Mouse (Mus musculus): ENCODE data around the gene Rab29. TPM values are rescaled to one million over a fixed set of nuclear protein-coding genes. Genes with fewer than 3 reads are reported as not detected.
"Not testable (repeated sequence)": the region's sequence is repeated elsewhere in the genome, so short reads cannot be mapped to it uniquely, and the experiment has no call there.

The Rab29 gene
- 22.1 and 23.5 TPM in 2 replicates for total RNA-seq (2012; rRNA removed)
- polyA plus RNA-seq (2012; ENCODE audit: insufficient read depth in 1 of 2, insufficient read length in 2 of 2, low read depth in 1 of 2, low replicate concordance in 2 of 2, missing spikeins in 1 of 2) = 10 to 100 TPM in 1 of 2 experiments, not detected in 1; 26.3 TPM

DNA sequence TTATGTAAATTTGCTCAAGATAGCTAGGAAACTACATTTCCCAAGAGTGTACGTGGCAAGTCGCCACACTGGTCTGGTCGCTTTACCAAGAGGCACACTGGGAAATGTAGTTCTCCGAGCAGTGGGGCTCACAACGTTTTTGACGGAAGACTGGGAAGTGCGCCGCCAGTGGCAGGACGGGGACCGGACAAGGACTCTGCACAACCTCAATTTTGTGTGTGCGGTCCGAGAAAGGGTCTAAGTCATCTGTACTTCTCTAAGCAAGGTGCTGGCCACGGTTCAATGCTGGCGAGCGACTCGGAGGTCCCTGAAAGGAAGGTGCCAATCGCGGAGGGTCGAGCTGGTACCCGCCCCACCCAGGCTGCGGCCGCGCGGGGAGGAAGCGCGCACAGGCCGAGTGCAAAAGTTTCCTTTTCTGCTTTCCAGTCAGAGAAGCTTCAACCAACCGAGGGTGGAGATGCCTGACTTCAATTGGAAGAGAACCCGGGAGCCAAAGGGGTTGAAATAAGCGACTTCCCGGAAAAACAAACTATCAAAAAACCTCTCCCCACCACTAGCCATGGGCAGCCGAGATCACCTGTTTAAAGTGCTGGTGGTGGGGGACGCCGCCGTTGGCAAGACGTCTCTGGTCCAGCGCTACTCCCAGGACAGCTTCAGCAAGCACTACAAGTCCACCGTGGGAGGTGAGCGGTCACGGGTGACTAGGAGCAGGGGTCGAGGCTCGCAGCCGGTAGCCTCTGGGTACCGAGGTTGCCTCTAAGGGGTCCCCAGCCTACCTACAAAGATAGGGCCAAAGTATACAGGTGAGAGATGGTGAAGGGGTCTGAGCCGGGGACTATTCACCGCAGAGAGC, at the start of gene Rab29:
TSS of gene Rab29 (plus strand) at position 132 of the 853 bp plus-strand sequence.
- peaks cover 0 to 1% of the 10 kb centered on the region in 2 experiments; a peak in 1 of 4 replicates for H3K27me3 ChIP-seq (ENCODE audit: control insufficient read depth in 1 of 2, insufficient read depth in 2 of 2, low read length in 2 of 2)
- H3K9ac ChIP-seq (ENCODE audit: control insufficient read depth, low read depth, low read length, poor library complexity, severe bottlenecking) = peak within 1 kb of the TSS; percentile 87
- peak within 1 kb of the TSS; percentile 80 for H3K27ac ChIP-seq (ENCODE audit: control insufficient read depth, low read depth, low read length)
- peak within 1 kb of the TSS; percentile 60 to 97 for H3K4me3 ChIP-seq (ENCODE audit: control insufficient read depth in 1 of 2, insufficient read depth in 1 of 2, low read depth in 2 of 2, low read length in 2 of 2)
- peaks cover 0 to 8% of the 10 kb centered on the region in 2 experiments; a peak in 2 of 4 replicates for H3K36me3 ChIP-seq (ENCODE audit: control insufficient read depth in 1 of 2, insufficient read depth in 2 of 2, low read length in 2 of 2)
- DNase-seq (ENCODE audit: low read depth, low spot score) = peak; percentile 98
- peaks cover 0 to 10% of the 10 kb centered on the region in 2 experiments; a peak in 3 of 4 replicates for H3K4me1 ChIP-seq (ENCODE audit: control insufficient read depth in 1 of 2, insufficient read depth in 2 of 2, low read length in 2 of 2)
- peaks cover 9% of the 10 kb centered on the region for H3K79me2 ChIP-seq (ENCODE audit: control insufficient read depth, insufficient read depth, low read length, poor library complexity)
- no peaks in the 10 kb centered on the region for H3K9me3 ChIP-seq (replicated peaks; ENCODE audit: insufficient read depth, low read length)
- TF ChIP-seq E2F4 (IDR thresholded peaks at IDR 0.05; ENCODE audit: borderline replicate concordance, low read depth, low read length) (no peak), SIN3A (IDR thresholded peaks at IDR 0.05; ENCODE audit: low read length) (no peak), ZNF384 (IDR thresholded peaks at IDR 0.05; ENCODE audit: low read depth, low read length) (no peak), POLR2A (IDR thresholded peaks at IDR 0.05; ENCODE audit: control insufficient read depth in 1 of 2, insufficient read depth in 1 of 2, low read depth in 1 of 2, low read length in 2 of 2, poor library complexity in 1 of 2) (no peak), ZMIZ1 (IDR thresholded peaks at IDR 0.05; ENCODE audit: low read depth, low read length) (0 out of 2 replicates have a peak, but pooled peaks have one; percentile 24), ETS1 (IDR thresholded peaks at IDR 0.05; ENCODE audit: low read depth, low read length) (no peak), MAZ (IDR thresholded peaks at IDR 0.05; ENCODE audit: low read depth, low read length) (peak; percentile 62; the same call in 1 of the 2 replicates), BHLHE40 (IDR thresholded peaks at IDR 0.05; ENCODE audit: borderline replicate concordance, low read depth, low read length) (no peak), SMC3 (IDR thresholded peaks at IDR 0.05; ENCODE audit: low read depth, low read length) (no peak), MYC (IDR thresholded peaks at IDR 0.05; ENCODE audit: low read depth, low read length) (no peak), UBTF (IDR thresholded peaks at IDR 0.05; ENCODE audit: borderline replicate concordance, insufficient read depth, low read depth, low read length) (0 out of 2 replicates have a peak, but pooled peaks have one; percentile 30), TBP (IDR thresholded peaks at IDR 0.05; ENCODE audit: low read depth, low read length) (no peak), RCOR1 (IDR thresholded peaks at IDR 0.05; ENCODE audit: low read depth, low read length) (no peak), ZKSCAN1 (IDR thresholded peaks at IDR 0.05; ENCODE audit: low read depth, low read length) (no peak), JUND (IDR thresholded peaks at IDR 0.05; ENCODE audit: low read depth, low read length) (no peak), TAL1 (IDR thresholded peaks at IDR 0.05; ENCODE audit: low read length) (no peak), TCF12 (IDR thresholded peaks at IDR 0.05; ENCODE audit: low read depth, low read length) (no peak), CTCF (IDR thresholded peaks at IDR 0.05 in 2 of 3, conservative IDR thresholded peaks at IDR 0.05 in 1 of 3; ENCODE audit: control insufficient read depth in 1 of 3, insufficient read depth in 1 of 3, low read depth in 2 of 3, low read length in 3 of 3, poor library complexity in 1 of 3, severe bottlenecking in 1 of 3) (peak; percentile 84 to 90 (median 86)), NELFE (IDR thresholded peaks at IDR 0.05; ENCODE audit: low read depth, low read length) (peak; percentile 36; the same call in 1 of the 2 replicates), MAX (IDR thresholded peaks at IDR 0.05; ENCODE audit: low read length) (peak; percentile 28; the same call in 1 of the 2 replicates), EP300 (IDR thresholded peaks at IDR 0.05; ENCODE audit: low read depth in 1 of 2, low read length in 2 of 2) (no peak), KAT2A (conservative IDR thresholded peaks at IDR 0.05; ENCODE audit: low read depth, low read length) (peak; percentile 97), MEF2A (IDR thresholded peaks at IDR 0.05; ENCODE audit: extremely low read depth, insufficient replicate concordance, low read depth, low read length, poor library complexity, severe bottlenecking) (no peak), HCFC1 (IDR thresholded peaks at IDR 0.05; ENCODE audit: low read depth, low read length) (peak; percentile 98)

- H3K4me1 ChIP-seq (ENCODE audit: control insufficient read depth in 1 of 2, insufficient read depth in 2 of 2, low read length in 2 of 2); H3K79me2 ChIP-seq (ENCODE audit: control insufficient read depth, insufficient read depth, low read length, poor library complexity); H3K36me3 ChIP-seq (ENCODE audit: control insufficient read depth in 1 of 2, insufficient read depth in 2 of 2, low read length in 2 of 2); DNase-seq (ENCODE audit: low read depth, low spot score); H3K9me3 ChIP-seq (replicated peaks; ENCODE audit: insufficient read depth, low read length); H3K4me3 ChIP-seq (ENCODE audit: control insufficient read depth in 1 of 2, insufficient read depth in 1 of 2, low read depth in 2 of 2, low read length in 2 of 2); H3K9ac ChIP-seq (ENCODE audit: control insufficient read depth, low read depth, low read length, poor library complexity, severe bottlenecking); H3K27ac ChIP-seq (ENCODE audit: control insufficient read depth, low read depth, low read length): not testable (repeated sequence)
- peaks cover 35 to 43% of the 10 kb centered on the region in 2 experiments for H3K27me3 ChIP-seq (ENCODE audit: control insufficient read depth in 1 of 2, insufficient read depth in 2 of 2, low read length in 2 of 2)
Observed at GRCm38 (mm10) chr1:131820353-131820752, 46.7 kb upstream of the Rab29 start.
